Mouse (Mus musculus) heart, embryonic 14.5 days (tissue): ENCODE results near the gene Gins2. TPM values are rescaled to one million over a fixed set of nuclear protein-coding genes. Genes with fewer than 3 reads are reported as not detected.
A peak's percentile ranks its signal among the peaks of the same experiment; 100 is the strongest.

Experiments
- ATAC-seq: fragments of 200-750 bp; cut with Nextera tagmentation; 2 replicates; pipeline ENCODE4 v1.8.0; 2017; ENCODE audit warnings: low read depth, moderate TSS enrichment; ENCODE audit not compliant: insufficient number of reproducible peaks, insufficient read depth, low FRiP score
- H3K27ac ChIP-seq, 2 experiments: fragments of 200-500 bp in 1 of 2; fragments of 300-500 bp in 1 of 2; sonication (generic) in 1 of 2; replicated peaks in 1 of 2; 2 replicates each; pipeline ENCODE4 v1.5.1; 2012 to 2014; ENCODE audit warnings: low read depth in 2 of 2, low read length in 2 of 2, control low read depth in 1 of 2, mild to moderate bottlenecking in 1 of 2, mixed read lengths in 1 of 2; ENCODE audit not compliant: control insufficient read depth in 1 of 2, insufficient read depth in 1 of 2
- H3K27me3 ChIP-seq: fragments of 300-500 bp; sonication (generic); 2 replicates; pipeline ENCODE4 v1.6.1; 2014; ENCODE audit warnings: mild to moderate bottlenecking, low read length, control low read depth; ENCODE audit not compliant: control insufficient read depth, insufficient read depth
- H3K36me3 ChIP-seq: fragments of 300-500 bp; sonication (generic); 2 replicates; pipeline ENCODE4 v1.6.1; 2014; ENCODE audit warnings: mild to moderate bottlenecking, control low read depth, low read length, mixed read lengths; ENCODE audit not compliant: control insufficient read depth, insufficient read depth
- H3K4me1 ChIP-seq, 2 experiments: fragments of 200-500 bp in 1 of 2; fragments of 300-500 bp in 1 of 2; sonication (generic) in 1 of 2; 2 replicates each; pipeline ENCODE4 v1.6.1; 2012 to 2014; ENCODE audit warnings: low read length in 2 of 2, control low read depth in 1 of 2, mixed read lengths in 1 of 2; ENCODE audit not compliant: control insufficient read depth in 2 of 2, insufficient read depth in 2 of 2
- H3K4me2 ChIP-seq: fragments of 300-500 bp; sonication (generic); 2 replicates; pipeline ENCODE4 v1.6.1; 2014; ENCODE audit warnings: mild to moderate bottlenecking, low read length
- H3K4me3 ChIP-seq, 2 experiments: fragments of 200-500 bp in 1 of 2; fragments of 300-500 bp in 1 of 2; sonication (generic) in 1 of 2; 2 replicates each; pipeline ENCODE4 v1.5.1; 2012 to 2014; ENCODE audit warnings: low read length in 2 of 2, mild to moderate bottlenecking in 2 of 2, control low read depth in 1 of 2, low read depth in 1 of 2, moderate library complexity in 1 of 2; ENCODE audit not compliant: control insufficient read depth in 1 of 2, insufficient read depth in 1 of 2
- H3K9ac ChIP-seq: fragments of 300-500 bp; sonication (generic); 2 replicates; pipeline ENCODE4 v1.6.1; 2014; ENCODE audit warnings: mild to moderate bottlenecking, low read length
- H3K9me3 ChIP-seq: fragments of 300-500 bp; sonication (generic); 2 replicates; pipeline ENCODE4 v1.6.1; 2016; ENCODE audit warnings: low read length, control low read depth; ENCODE audit not compliant: control insufficient read depth
- WGBS: fragments of 180-500 bp; shearing (Covaris S2); extraction: QIAGEN DNeasy Blood & Tissue Kit; methylation state at CpG from one replicate; pipeline ENCODE4 v1.1.7; 2014; 5-methylcytosine and 5-hydroxymethylcytosine counted together
- polyA plus RNA-seq: library from polyadenylated mRNA; unstranded; fragments of >200 nt; fragmentation: Nextera tagmentation; extraction: Ambion mirVana; gene quantifications from 2 replicates; pipeline ENCODE4 v1.2.1, GENCODE M21; 2014

Gins2 gene
- polyA plus RNA-seq, 1 experiment from 2014 or later, result 51.1 TPM

- no peaks in the 10 kb centered on the region for H3K36me3 ChIP-seq
- 3% methylated on average over 6 of the region's 6 CpGs for WGBS
- H3K4me1 ChIP-seq, result peaks cover 20 to 21% of the 10 kb centered on the region in 2 experiments
- no peak overlapping the region for H3K9ac ChIP-seq
- H3K9me3 ChIP-seq, result no peaks in the 10 kb centered on the region
- no peak overlapping the region for H3K4me2 ChIP-seq
- H3K27ac ChIP-seq, result no peak overlapping the region
- no peaks in the 10 kb centered on the region for H3K27me3 ChIP-seq
- ATAC-seq, result no peak
- no peak overlapping the region for H3K4me3 ChIP-seq
Observed at GRCm38 (mm10) chr8:120618110-120618509, 29.0 kb upstream of the Gins2 start.

- Histone ChIP-seq H3K27ac (no peak overlapping the region), H3K27me3 (no peaks in the 10 kb centered on the region), H3K9me3 (no peaks in the 10 kb centered on the region), H3K36me3 (no peaks in the 10 kb centered on the region), H3K4me3 (no peak overlapping the region), H3K9ac (no peak overlapping the region), H3K4me2 (no peak overlapping the region), H3K4me1 (peaks cover 17 to 19% of the 10 kb centered on the region in 2 experiments)
- 41% methylated on average over 7 of the region's 8 CpGs for WGBS
- no peak for ATAC-seq
Observed at GRCm38 (mm10) chr8:120616663-120617626, 27.8 kb upstream of the Gins2 start.

DNA sequence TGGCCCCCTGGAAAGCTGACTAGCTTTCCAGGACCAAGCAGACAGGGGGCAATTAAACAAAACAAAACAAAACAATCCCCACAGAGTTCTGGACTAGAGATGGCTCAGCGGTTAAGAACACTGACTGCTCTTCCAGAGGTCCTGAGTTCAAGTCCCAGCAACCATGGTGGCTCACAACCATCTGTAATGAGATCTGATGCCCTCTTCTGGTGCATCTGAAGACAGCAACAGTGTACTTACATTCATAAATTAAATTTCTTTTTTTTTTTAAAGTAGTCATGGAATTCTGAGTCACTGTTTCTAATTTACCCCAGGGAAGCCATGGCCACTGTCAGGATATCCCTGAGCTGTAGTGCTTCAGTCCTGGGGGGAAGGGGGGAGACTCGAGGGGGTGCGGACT is 25.4 kb upstream of the Gins2 start:
- H3K36me3 ChIP-seq, result no peaks in the 10 kb centered on the region
- H3K27ac ChIP-seq, result no peak overlapping the region
- H3K4me3 ChIP-seq, result no peak overlapping the region
- H3K4me1 ChIP-seq, result peaks cover 3 to 5% of the 10 kb centered on the region in 2 experiments; a peak in 1 of 4 replicates
- 86% methylated on average over 3 of the region's 3 CpGs for WGBS
- H3K9me3 ChIP-seq, result no peaks in the 10 kb centered on the region
- no peaks in the 10 kb centered on the region for H3K27me3 ChIP-seq
- H3K4me2 ChIP-seq, result no peak overlapping the region
- ATAC-seq, result no peak
- H3K9ac ChIP-seq, result no peak overlapping the region

DNA sequence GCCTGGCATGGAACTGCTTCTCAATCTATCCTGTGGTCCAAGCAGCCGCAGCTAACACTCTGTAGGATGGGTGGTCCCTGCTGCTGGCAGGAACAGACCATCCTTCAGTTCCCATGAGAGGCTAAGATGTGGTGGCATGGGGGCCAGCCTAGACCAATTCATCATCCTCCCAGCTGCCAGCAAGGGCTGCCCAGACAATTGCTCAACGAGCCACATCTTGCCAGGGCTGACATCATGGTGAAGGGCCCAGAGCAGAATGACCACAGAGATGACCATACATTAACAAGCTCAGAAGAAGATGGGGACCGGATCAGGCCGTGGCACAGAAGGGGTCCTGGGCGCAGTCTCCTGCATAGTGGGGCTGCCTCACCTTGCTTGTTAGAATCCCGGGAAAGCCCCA is 21.7 kb upstream of the Gins2 start:
- no peak overlapping the region for H3K9ac ChIP-seq
- 80% methylated on average over 6 of the region's 6 CpGs for WGBS
- H3K4me1 ChIP-seq, result no peaks in the 10 kb centered on the region; a peak in 1 of 4 replicates
- no peaks in the 10 kb centered on the region for H3K9me3 ChIP-seq
- ATAC-seq, result no peak
- no peak overlapping the region for H3K4me2 ChIP-seq
- no peak overlapping the region for H3K4me3 ChIP-seq
- no peaks in the 10 kb centered on the region for H3K36me3 ChIP-seq
- no peaks in the 10 kb centered on the region for H3K27me3 ChIP-seq
- no peak overlapping the region for H3K27ac ChIP-seq

DNA sequence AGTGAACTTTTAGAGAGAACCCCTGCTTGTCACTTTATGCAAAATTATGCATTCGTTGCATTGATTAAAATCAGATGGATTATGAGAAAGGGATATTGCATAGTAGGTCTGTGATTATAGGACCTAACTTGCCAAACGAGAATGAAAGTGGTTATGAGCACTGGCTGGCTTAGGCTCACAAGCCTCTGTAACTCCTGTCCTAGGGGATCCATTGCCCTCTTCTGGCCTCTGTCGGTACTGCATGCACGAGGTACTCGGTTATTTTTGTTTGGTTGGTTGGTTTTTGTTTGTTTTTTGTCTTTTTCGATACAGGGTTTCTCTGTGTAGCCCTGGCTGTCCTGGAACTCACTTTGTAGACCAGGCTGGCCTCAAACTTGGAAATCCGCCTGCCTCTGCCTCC is 18.8 kb upstream of the Gins2 start:
- no peak for ATAC-seq
- no peaks in the 10 kb centered on the region for H3K9me3 ChIP-seq
- no peaks in the 10 kb centered on the region for H3K36me3 ChIP-seq
- WGBS, result 12% methylated on average over 7 of the region's 7 CpGs
- no peak overlapping the region for H3K4me3 ChIP-seq
- no peak overlapping the region for H3K27ac ChIP-seq
- no peaks in the 10 kb centered on the region; a peak in 1 of 4 replicates for H3K4me1 ChIP-seq
- H3K27me3 ChIP-seq, result no peaks in the 10 kb centered on the region
- peak overlapping the region; percentile 27; the same call in 1 of the 2 replicates for H3K4me2 ChIP-seq
- H3K9ac ChIP-seq, result no peak overlapping the region

DNA sequence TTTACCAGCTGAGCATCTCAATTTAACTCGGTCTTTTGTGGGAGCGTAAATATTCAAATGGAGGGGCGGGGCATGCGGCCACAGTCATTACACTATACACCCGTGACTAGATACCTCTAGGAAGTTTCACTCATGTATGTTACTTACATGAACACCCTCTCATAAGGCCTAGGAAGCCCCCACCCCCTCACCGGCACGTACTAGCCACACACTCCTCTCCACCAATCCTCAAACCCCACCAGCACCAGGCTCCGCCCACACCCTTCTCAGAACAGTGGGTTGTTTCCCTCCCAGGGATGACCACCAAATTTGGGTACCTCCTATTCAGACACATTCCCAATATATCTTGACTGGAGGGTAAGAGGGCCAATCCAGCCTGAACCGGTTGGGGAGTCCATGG is 18.4 kb upstream of the Gins2 start:
- no peak for ATAC-seq
- 80% methylated on average over 9 of the region's 9 CpGs for WGBS
- Histone ChIP-seq H3K4me2 (peak overlapping the region; percentile 27; the same call in 1 of the 2 replicates), H3K9me3 (no peaks in the 10 kb centered on the region), H3K4me1 (no peaks in the 10 kb centered on the region; a peak in 2 of 4 replicates), H3K27me3 (no peaks in the 10 kb centered on the region), H3K4me3 (no peak overlapping the region), H3K27ac (no peak overlapping the region), H3K9ac (no peak overlapping the region), H3K36me3 (no peaks in the 10 kb centered on the region)

GRCm38 (mm10) chr8:120602672-120603071 is 13.6 kb upstream of the Gins2 start:
- Histone ChIP-seq H3K9ac (no peak overlapping the region), H3K4me2 (no peak overlapping the region), H3K36me3 (no peaks in the 10 kb centered on the region), H3K4me3 (no peak overlapping the region), H3K27me3 (no peaks in the 10 kb centered on the region), H3K27ac (no peak overlapping the region), H3K4me1 (peaks cover 0 to 3% of the 10 kb centered on the region in 2 experiments; a peak in 2 of 4 replicates), H3K9me3 (no peaks in the 10 kb centered on the region)
- ATAC-seq, result no peak
- WGBS, result 35% methylated on average over 6 of the region's 6 CpGs
